Mouse (Mus musculus) c-Kit-positive CD71-negative TER-119-negative erythroid progenitor cells, embryonic 14.5 days (primary cell): ENCODE results near the gene Ltv1.
"Not testable (repeated sequence)": the region's sequence is repeated elsewhere in the genome, so short reads cannot be mapped to it uniquely, and the experiment has no call there.

Source experiments
- DNase-seq: peaks from one replicate; pipeline ENCODE4 v3.0.0-alpha.2; 2013; ENCODE audit warnings: low read depth

The Ltv1 gene

DNA sequence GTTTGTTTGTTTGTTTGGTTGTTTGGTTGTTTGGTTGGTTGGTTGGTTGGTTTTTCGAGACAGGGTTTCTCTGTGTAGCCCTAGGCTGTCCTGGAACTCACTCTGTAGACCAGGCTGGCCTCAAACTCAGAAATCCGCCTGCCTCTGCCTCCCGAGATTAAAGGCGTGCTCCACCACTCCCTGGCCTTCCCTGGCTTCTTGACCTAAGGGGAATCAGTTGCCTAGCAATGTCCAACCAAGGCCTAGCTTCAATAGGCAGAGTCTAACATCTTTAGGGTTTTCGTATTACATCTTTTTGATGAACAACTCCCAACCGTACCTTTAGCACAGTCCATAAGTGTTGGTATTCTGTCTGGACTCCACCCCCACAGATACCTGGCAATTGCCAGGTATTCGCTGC, 528 bp upstream of the Ltv1 start:
- DNase-seq: not testable (repeated sequence)

DNA sequence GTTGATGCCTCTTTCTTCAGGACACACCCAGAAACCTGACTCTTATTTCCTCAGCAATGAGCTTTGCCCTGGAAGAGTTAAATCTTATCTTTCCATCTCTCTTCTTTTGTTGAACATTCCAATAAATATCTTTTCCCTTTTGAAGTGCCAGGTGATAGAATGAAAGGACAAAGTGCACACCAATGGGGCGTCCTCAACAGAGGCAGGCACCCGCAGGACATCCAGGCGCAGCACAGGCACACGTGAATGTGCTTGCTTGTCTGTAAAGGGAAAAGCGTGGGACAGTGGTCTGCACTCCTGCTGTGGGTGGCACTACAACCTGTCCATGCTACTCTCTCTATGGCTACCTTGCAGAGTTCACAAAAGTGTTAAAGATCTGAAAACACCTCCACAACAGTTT, 3.1 kb downstream of the Ltv1 start:
- no peak for DNase-seq

DNA sequence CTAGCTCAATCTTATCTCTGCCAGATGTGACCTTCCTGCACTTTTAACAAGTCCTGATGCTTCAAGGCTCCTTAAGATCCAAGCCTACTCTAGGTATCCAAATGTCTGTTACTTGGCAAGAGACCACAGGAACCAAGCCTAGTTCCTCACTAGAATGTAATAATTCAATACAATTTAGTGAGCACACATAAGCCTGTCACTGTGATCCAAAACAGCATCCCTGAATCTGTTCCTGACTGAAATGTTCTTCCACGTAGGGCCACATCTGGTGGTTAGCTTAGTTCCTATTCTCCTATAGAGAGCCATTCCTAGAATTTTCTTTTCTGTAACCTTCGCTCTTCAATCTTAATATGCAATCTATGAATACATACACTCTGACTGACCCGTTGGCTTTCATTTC, 6.2 kb downstream of the Ltv1 start:
- no peak for DNase-seq

GRCm38 (mm10) chr10:13184170-13184766, 8.7 kb downstream of the Ltv1 start:
- DNase-seq: no peak

GRCm38 (mm10) chr10:13180211-13180610, 12.8 kb downstream of the Ltv1 start:
- DNase-seq: no peak

GRCm38 (mm10) chr10:13177973-13178624, 14.9 kb downstream of the Ltv1 start, which contains the start of gene Zc2hc1b:
Gene Zc2hc1b, minus strand, starts transcription at chr10:13178023.
- no peak for DNase-seq

DNA sequence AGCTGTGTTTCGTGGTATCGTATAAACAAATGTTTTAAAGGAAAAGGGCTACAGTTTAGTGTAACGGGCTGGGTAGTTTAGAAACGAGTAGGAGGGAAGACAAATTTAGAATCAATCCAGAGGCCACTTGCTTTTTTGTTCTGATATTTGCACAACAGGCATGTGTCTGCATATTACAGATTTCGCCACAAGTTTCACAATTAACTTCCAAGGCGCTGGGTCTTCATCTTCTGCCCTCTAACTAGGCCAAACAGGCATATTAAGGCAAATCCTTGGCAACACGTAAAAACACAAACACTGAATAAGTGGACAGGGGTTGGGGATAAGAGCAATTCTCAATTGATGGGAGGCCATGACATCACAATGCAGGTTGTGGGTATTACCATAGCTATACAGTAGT, 17.1 kb downstream of the Ltv1 start:
- DNase-seq: no peak

GRCm38 (mm10) chr10:13172798-13173221, 20.2 kb downstream of the Ltv1 start:
- no peak for DNase-seq

DNA sequence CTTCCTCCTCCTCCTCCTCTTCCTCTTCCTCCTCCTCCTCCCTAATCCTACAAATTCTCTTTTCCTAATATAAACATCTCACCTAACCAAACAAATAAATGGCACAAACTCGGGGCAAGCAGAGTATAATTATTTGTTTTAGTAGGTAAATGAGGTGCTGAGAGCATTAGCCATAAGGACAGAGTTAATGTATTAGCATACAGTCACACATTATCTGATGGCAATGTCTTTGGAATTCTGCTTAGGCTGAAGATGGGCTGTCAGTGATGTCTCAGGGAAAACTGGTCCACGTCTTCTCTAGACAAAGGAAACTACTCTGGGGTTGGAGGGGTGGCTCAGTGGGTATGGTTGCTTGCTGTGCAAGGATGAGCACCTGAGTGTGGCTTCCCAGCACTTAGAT, 21.5 kb downstream of the Ltv1 start:
- no peak for DNase-seq

- DNase-seq: no peak
Measured at GRCm38 (mm10) chr10:13170739-13171448, 22.1 kb downstream of the Ltv1 start.

DNA sequence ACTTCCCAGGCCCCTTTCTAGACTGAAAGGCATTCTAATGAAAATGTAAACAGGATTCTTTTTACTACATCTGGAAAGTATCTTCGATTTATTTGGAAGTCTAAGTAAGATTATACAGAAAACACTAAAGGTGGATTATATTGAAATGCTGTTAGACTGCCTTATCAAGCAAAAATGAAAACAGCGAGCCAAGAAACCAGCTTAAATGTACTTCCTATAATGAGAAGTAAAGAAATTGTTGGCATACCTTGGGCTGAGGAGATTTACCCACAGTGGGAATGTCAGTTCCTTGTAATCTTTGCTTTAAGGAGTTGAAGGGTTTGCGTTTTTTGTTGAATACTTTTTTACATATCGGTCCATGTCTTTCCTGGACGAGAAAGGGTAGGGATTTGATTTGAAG, 24.5 kb downstream of the Ltv1 start:
- no peak for DNase-seq

DNA sequence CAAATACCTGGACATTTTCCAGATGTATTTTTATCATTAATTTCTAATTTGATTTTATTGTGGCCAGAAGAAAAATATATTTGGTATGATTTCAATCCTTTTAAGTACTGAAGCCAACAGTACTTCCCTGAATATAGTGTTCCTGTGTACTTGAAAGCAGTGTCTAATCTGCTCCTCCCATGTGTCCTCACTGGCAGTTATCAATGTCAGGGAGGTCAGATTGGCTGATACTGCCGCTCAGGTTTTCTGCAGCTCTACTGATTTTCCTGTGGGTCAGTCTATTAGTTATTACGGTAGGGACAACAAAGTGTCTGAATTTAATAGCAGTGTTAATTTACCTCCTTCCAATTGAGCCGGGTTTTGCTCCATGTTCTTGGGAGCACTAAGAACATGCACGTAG, 30.9 kb downstream of the Ltv1 start:
- DNase-seq: no peak

GRCm38 (mm10) chr10:13160913-13161312, 32.1 kb downstream of the Ltv1 start:
- DNase-seq: no peak

DNA sequence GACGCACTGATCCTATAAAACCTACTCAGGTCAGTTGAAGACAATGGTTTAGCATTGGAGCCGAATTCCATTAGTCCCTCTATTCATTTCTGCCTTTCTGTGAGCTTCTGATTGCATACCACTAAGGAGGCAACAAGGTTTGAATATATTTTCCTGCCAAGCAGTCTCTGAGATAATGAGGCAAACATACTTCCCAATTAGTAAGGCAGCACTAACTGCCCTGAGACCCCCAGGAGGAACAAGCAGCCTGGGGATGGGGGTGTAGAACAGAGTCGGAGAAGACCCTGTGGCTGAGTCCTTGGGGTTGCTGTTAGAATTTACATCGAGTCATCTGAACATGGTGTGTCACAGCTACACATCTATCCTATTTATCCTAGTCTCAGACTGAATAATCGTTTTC, 37.6 kb downstream of the Ltv1 start:
- DNase-seq: no peak

DNA sequence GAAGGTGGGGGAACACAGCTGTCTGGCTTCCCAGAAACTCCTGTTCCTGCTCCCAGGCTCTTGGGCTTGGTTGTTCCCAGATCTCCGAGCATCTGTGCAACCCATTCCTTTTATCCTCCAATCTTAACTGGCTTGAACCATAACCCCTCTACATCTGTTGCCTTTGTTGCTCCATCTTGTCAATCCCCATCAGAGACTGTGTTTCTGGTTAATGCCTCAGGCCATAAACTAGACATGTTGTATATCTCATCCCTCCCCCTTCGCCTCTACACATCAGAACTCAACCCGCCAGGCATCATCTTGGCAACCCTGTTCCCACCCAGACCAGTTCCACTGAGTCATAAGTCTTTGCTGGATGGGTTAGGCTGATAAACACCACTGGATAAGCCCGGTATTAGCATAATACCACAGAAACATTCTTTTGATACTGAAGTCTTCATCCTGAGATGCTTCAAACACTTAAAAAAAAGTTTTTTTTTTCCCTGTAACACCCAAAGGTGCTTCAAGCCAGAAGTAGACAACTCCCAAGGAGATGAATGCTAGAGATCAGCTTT, 40.1 kb downstream of the Ltv1 start:
- no peak for DNase-seq

DNA sequence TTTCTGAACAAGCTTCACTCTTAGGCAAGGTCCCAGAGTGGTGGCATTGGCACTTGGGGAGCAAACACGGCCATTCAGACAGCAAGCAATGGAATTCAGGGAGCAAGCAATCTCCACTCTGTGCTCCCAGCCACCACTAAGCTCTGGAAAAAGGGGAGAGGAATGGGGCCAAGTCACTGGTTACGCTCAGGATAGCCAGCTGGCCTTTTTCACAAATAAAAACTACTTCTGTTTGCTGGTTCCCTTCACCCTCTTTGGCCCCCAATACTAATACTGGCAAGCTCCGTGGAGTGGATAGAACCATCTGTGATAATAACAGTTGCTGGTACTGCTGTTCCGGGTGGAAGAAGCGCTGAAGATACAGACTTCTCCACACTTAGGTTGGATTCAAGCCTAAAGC, 41.6 kb downstream of the Ltv1 start:
- DNase-seq: no peak

GRCm38 (mm10) chr10:13150435-13150834, 42.5 kb downstream of the Ltv1 start:
- no peak for DNase-seq

GRCm38 (mm10) chr10:13140434-13140833, 52.5 kb downstream of the Ltv1 start:
- no peak for DNase-seq

- no peak for DNase-seq
Measured at GRCm38 (mm10) chr10:13137906-13138305, 55.1 kb downstream of the Ltv1 start.

GRCm38 (mm10) chr10:13135751-13136150, 57.2 kb downstream of the Ltv1 start:
- no peak for DNase-seq

GRCm38 (mm10) chr10:13135276-13135675, 57.7 kb downstream of the Ltv1 start:
- DNase-seq: no peak

GRCm38 (mm10) chr10:13133850-13134249, 59.1 kb downstream of the Ltv1 start:
- DNase-seq: no peak
